Mouse (Mus musculus) brown adipose tissue, adult 24 weeks (tissue): ENCODE data around the gene Ext2. TPM values are rescaled to one million over a fixed set of nuclear protein-coding genes. Genes with fewer than 3 reads are reported as not detected.

Experiments
- H3K27ac ChIP-seq: fragments of 200-500 bp; replicated peaks from 2 replicates; pipeline ENCODE4 v1.5.1; 2012; ENCODE audit warnings: low read depth, mild to moderate bottlenecking, low read length
- H3K4me1 ChIP-seq: fragments of 200-500 bp; 2 replicates; pipeline ENCODE4 v1.6.1; 2012; ENCODE audit warnings: low read length, mixed read lengths; ENCODE audit not compliant: control insufficient read depth, insufficient read depth, insufficient read length
- H3K4me3 ChIP-seq: fragments of 200-500 bp; 2 replicates; pipeline ENCODE4 v1.5.1; 2012; ENCODE audit warnings: low read depth, mild to moderate bottlenecking, low read length, moderate library complexity; ENCODE audit not compliant: insufficient read depth
- polyA plus RNA-seq: library from polyadenylated mRNA; stranded (reverse); fragments of >200 nt; gene quantifications from 2 replicates; pipeline ENCODE4 v1.2.4, GENCODE M21; 2012; ENCODE audit not compliant: missing spikeins, insufficient read depth, insufficient read length

Ext2 gene
- polyA plus RNA-seq, 1 experiment: 22.2 TPM

DNA sequence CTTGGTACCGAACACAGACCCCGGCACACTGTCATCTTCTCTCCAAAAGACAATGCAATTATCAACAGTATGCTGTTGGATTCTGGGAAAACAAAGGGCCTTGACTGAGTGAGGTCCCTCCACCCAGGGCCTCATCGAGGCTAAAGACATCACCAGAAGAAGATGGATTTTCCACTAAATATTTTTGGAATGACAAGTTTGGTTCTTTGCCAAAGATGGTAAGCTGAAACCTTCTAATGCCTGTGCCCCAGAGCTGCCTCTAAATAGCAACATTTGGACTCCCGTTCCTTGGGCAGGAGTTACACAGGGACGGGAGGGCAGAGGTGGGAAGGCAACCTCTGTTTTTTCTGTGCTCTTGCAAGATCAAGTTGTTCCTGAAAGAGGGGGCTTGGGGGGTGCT lies 47.4 kb downstream of the Ext2 start:
- no peak overlapping the region for H3K4me3 ChIP-seq
- H3K4me1 ChIP-seq: peaks cover 35% of the 10 kb centered on the region
- H3K27ac ChIP-seq: peak overlapping the region; percentile 89

DNA sequence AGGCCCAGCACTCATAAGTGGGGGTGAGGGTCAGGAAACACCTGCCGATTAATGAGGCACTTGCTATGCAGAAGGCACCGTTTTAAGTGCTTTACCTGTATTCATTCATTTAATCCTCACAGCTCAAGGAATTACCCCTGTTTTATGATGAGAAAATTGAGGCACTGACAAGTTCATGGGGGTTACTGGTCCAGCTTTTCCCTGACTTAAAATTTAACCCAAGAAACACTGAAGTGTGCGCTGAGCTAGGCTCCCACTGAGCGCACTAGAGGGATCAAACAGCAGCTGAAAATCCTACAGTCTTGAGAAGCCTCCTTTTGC lies 49.6 kb downstream of the Ext2 start:
- Histone ChIP-seq H3K27ac (peak overlapping the region; percentile 48), H3K4me3 (no peak overlapping the region), H3K4me1 (peaks cover 35% of the 10 kb centered on the region)

DNA sequence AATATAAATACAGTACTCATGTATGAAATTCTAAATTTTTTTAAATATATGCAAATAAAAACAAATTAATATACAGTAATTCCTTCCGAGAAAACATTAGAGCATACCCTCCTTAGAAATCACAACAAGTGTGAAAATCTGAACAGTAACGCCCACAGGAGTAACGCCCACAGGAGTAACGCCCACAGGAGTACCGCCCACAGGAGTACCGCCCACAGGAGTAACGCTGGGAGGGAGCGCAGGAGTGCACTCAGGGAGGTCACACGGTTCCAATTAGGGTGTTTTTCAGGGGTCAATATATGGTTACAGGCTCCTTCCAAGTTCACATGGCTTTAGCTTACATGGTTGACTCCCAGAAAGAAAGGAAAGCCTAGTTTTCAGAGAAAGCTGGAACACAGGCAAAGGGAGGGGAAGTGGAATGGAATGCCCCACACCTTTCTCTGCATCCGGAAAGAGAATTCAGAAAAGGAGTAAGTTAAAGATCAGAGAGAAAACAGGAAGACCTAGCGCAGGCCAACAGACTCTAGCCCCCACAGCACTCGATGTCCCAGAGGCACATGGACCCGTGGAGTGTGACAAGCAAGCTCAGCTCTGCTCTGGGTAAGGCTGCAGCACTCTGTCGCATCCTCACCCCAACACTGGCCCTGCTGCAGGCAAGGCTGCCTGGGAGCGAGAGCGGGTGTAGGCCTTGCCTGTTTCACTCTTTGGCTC lies 50.2 kb downstream of the Ext2 start:
- H3K4me3 ChIP-seq: no peak overlapping the region

DNA sequence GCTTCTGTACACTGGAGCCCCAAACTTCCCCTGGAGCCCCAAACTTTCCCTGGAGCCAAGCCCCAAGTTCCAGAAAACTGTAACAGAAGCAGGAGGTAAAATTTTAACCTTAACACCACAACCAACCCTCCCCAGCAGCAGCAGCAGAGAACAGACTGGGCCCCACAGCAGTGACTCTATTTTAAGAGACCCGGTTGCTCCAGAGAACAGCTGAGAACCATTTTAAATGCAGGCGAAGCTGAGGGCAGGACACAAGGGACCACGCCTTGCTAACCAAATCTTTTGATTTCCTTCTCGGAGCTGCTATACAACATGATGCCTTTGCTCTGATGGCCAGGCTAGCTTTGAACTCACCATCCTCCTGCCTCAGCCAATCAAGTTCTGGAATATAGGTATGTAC lies 51.5 kb downstream of the Ext2 start:
- no peak overlapping the region for H3K27ac ChIP-seq

More for the DNA sequence above, 50.2 kb downstream of the Ext2 start:
- H3K27ac ChIP-seq: peak overlapping the region; percentile 48
- H3K4me1 ChIP-seq: peaks cover 35% of the 10 kb centered on the region

DNA sequence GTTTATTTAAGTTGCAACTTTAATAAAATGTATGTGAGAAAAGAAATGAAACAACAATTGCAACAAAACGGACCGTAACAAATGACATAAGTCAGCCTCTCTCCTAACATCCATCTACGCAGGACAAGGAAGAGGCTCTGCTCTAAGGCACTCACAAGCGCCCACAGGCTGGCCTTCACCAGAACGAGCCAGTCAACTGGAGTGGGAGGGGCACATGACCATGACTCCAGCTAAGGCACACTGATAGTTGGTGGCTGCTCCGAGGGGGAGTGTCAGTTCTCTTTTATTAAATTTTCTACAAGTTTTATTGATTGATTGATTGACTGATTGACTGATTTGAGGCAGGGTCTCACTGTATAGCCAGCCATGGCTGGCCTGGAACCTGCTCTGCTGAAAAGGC lies 52.5 kb downstream of the Ext2 start:
- Histone ChIP-seq H3K4me1 (peaks cover 26% of the 10 kb centered on the region), H3K4me3 (no peak overlapping the region), H3K27ac (no peak overlapping the region)

More for the DNA sequence above, 51.5 kb downstream of the Ext2 start:
- Histone ChIP-seq H3K4me3 (no peak overlapping the region), H3K4me1 (peaks cover 28% of the 10 kb centered on the region)

DNA sequence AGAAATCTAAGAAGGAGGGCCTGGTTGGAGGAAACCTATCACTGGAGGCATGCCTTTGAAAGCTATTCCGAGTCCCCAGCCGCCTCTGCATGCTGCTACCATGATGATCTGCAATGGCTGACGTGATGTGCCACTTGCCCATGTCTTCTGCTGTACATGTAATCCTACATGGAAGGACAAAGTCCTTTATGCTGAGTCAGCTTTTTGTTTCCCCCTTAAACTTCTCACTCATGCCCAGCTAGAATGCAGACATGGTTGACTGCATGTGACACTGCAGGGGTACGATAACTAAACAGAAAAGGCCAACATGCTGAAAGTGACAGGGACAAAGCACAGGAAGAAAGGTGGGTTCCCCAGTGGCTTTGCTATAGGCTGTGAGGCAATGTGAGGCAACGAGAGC lies 56.6 kb downstream of the Ext2 start:
- Histone ChIP-seq H3K4me1 (peaks cover 2% of the 10 kb centered on the region; the same call in 1 of the 2 replicates), H3K4me3 (no peak overlapping the region), H3K27ac (no peak overlapping the region)

DNA sequence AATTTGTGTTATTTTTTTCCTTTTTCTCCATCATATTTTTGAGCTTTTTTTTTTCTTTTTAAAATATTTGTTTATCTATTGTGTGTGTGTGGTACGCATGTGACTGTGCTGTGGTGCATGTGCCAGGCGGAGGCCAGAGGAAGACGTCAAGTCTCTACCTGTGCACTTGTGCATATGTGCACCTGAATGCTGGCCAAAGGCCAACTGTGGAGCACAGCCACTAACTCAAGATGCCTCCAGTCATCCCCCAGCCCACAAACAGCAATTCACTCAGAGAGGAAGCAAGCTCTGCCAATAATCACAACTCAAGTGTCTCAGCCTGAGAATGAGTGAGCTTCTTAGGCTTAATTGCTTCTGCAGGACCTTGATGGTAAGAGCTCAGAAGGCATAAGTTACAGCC lies 58.2 kb downstream of the Ext2 start:
- no peak overlapping the region for H3K27ac ChIP-seq
- H3K4me3 ChIP-seq: no peak overlapping the region
- peaks cover 2% of the 10 kb centered on the region; the same call in 1 of the 2 replicates for H3K4me1 ChIP-seq

DNA sequence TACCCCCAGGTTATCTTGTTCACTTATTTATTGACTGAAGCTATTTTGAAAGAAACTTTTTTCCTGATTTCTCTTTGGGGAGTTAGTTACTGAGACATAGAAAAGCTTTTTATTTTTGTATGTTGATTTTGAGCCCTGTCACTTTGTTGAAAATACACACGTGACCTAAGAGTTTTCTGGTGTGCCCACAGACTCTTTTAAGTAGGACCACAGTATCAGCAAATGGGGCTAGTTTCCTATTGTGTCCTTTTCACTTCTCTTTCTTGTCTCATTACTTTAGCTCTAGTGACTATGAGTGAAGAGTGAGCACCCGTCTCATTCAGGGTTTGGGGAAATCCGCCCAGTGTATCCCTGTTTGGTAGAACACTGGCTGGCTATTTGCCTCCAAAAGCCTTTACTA lies 62.0 kb downstream of the Ext2 start:
- no peak overlapping the region for H3K4me3 ChIP-seq
- no peak overlapping the region for H3K27ac ChIP-seq
- no peaks in the 10 kb centered on the region for H3K4me1 ChIP-seq

DNA sequence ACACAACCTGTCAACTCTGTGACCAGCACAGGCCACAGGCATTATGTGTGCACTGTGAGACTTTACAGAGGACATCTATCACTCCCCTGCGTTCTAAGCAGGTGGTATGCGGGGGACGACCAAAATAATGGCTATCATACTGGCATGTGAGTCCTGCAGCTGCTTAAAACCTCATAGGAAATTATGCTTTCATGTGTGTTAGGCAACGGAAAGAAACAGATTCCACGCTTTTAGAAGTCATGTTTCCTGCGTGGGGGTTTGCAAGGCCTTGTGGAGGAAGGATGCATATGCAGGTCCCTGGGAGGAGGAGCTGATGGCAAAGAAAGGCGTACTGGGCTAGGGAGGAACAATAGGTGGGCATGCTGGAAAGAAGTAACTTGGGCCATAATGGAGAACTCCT lies 63.2 kb downstream of the Ext2 start:
- Histone ChIP-seq H3K27ac (no peak overlapping the region), H3K4me1 (no peaks in the 10 kb centered on the region), H3K4me3 (no peak overlapping the region)

DNA sequence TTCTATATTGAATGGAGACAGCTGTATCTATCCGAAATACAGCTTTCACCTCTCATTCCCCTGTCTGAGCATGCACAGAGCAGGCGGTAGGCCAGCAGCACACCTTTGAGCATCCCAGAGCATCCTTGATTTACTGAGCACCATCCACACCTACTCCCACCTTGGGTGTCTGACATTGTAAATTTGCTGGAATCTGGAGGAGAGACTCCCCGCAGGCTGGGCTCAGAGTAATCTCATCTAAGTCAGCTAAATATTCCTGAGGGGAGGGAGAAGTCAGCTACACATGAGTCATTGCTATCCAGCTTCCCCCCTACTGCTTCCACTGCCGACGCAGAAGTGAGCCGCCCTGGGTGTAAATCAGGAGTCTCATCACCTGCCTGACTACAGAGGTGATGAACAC lies 64.1 kb downstream of the Ext2 start:
- Histone ChIP-seq H3K4me3 (no peak overlapping the region), H3K27ac (no peak overlapping the region), H3K4me1 (no peaks in the 10 kb centered on the region)

DNA sequence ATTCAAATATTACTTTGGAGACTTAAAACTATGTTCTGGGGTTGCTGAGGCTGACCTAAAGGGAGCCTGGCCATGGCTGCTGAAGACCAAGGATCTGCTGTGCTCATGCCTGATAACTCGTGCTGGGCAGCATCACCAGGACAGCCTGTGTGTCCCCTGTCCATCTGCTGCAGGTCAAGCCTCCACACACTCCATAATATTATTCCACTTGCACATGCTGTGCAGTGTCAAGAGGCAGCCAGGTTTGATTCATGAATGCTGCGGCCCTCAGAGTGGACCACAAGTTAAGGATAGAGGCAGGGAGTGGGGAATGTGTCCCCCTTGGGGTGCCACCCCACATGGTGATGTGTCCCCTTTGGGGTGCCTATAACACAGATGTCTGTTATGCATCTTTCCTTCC lies 68.0 kb downstream of the Ext2 start:
- H3K4me1 ChIP-seq: no peaks in the 10 kb centered on the region
- H3K27ac ChIP-seq: no peak overlapping the region
- H3K4me3 ChIP-seq: no peak overlapping the region

DNA sequence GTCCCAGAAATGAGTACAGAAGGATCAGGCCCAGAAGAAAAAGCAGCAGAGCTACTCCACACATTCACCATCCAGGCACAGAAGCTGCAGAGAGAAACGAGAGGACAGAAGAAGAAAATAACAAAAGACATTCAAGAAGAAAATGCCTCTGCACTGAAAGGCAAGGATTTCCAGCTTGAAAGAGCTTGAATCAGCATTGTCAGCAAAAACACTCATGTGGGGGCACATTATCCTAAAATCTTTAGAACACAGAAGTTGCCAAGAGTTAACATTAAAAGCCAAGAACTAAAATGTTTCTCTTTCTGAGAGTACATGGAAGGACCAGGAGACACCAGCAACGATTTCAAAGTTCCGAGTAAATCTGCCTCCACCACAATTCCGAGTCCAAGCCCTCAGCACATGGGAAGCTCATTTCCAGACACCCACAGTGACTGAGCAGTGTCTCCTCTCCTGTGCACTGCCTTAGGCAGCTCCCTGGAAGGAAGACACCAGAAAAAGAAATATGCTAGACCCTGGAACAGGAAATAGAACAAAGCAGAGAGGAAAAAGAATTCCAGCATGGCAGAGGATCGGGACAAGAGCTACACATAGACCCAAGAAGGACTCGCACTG lies 69.1 kb downstream of the Ext2 start:
- H3K4me3 ChIP-seq: no peak overlapping the region
- H3K27ac ChIP-seq: no peak overlapping the region
- no peaks in the 10 kb centered on the region for H3K4me1 ChIP-seq

DNA sequence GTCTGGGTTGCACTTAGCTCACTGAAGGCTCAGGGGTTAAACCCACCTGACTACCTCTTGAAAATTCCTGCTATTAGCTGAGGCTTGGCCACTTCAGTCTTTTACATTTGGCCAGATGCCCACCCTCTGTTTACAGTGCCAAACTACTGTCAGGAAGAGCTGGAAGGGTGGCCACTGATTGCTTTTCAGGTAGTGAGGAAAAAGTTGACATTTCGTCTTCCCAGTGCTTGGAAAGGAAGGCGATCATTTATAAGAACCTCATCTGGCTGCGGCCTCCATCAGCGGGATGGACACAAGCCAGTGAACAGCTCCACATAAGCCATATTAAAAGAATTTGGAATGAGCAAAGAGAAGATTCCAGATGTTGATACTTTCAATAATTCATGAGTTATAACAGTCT lies 72.7 kb downstream of the Ext2 start:
- Histone ChIP-seq H3K27ac (no peak overlapping the region), H3K4me1 (0 out of 2 replicates have a peak, but pooled peaks cover 2% of the 10 kb centered on the region)

DNA sequence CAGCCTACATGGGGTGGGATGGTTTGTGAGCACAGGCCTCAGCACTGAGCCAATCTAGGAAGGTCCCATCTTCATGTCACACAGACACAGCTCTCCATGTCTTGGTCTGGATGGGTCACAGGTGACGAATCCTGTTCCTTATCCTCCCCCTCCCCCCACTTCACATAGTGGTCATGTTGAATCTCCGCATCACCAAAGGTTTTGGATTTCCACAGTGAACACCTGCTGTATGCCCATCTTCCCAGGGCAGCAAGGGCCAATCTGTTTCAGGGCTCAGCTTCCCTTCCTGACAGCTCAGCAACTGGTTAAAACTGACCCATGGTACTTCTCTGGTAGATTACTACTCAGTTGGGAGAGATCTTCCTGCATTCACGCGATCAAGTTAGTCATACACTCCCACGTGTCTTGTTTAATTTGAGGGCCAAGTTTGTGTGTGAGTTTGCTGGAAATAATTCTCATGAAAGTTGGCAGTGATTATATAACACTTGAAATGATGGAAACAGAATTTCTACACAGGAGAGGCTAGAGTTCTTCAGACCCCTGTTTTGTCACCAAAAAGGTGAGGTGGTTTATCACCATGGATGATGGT lies 74.7 kb downstream of the Ext2 start:
- Histone ChIP-seq H3K4me3 (no peak overlapping the region), H3K4me1 (0 out of 2 replicates have a peak, but pooled peaks cover 2% of the 10 kb centered on the region), H3K27ac (no peak overlapping the region)

More for the DNA sequence above, 72.7 kb downstream of the Ext2 start:
- no peak overlapping the region for H3K4me3 ChIP-seq

DNA sequence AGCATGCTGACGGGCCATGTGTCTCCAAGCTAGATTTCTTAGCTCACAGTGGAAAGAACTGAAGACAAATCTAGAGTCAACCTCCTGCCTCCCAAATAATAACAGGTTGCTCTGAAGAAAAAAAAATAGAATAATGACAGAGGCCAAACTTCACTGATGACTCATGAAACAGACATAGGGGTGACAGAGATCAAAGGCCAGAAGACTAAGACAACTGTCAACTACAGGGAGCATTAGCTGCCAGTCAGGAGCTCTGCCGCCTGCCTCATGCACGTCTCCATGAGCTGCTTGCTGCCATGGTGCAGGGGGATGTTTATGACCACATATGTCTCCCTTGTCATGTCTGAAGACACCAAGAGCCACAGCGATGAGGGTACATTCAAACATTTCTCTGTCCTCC lies 75.7 kb downstream of the Ext2 start:
- Histone ChIP-seq H3K4me3 (no peak overlapping the region), H3K27ac (no peak overlapping the region), H3K4me1 (0 out of 2 replicates have a peak, but pooled peaks cover 2% of the 10 kb centered on the region)

DNA sequence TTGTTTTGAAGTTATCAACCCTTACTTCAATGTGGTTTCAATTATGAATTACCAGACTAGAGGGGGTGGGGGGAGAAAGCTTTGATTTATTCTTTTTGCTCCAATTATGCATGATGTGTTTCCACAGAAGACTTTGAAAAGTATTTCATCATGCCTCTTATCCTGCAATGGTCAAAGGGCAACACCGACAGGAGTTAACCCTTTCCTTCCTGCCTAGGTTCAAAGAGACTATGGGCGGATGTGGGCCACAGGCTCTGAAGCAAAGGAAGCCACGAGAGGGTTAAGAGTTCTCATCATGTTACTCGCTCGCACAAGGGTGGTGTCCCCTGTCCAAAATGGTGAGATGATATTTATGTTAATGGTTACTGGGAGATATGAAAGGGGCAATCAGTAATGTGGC lies 76.2 kb downstream of the Ext2 start:
- Histone ChIP-seq H3K4me3 (no peak overlapping the region), H3K4me1 (0 out of 2 replicates have a peak, but pooled peaks cover 2% of the 10 kb centered on the region), H3K27ac (no peak overlapping the region)
